Mouse (Mus musculus) macrophage (primary cell): ENCODE measurements around the gene Stk32c. TPM values are rescaled to one million over a fixed set of nuclear protein-coding genes. Genes with fewer than 3 reads are reported as not detected.
A peak's percentile ranks its signal among the peaks of the same experiment; 100 is the strongest.

Experiments
- H3K27ac ChIP-seq: fragments of 350-480 bp; formaldehyde crosslinking; 2 replicates; pipeline ENCODE4 v1.9.0; 2021
- H3K36me3 ChIP-seq: fragments of 350-480 bp; formaldehyde crosslinking; 2 replicates; pipeline ENCODE4 v1.9.0; 2021; ENCODE audit errors: inconsistent target
- H3K4me3 ChIP-seq: fragments of 350-480 bp; formaldehyde crosslinking; 2 replicates; pipeline ENCODE4 v1.9.0; 2021; ENCODE audit errors: inconsistent target
- H3K79me2 ChIP-seq: fragments of 350-480 bp; formaldehyde crosslinking; 2 replicates; pipeline ENCODE4 v1.9.0; 2021; ENCODE audit errors: inconsistent target
- WGBS: methylation state at CpG from one replicate; pipeline ENCODE4 v1.1.7; 2026; ENCODE audit warnings: inconsistent platforms; ENCODE audit not compliant: missing documents; 5-methylcytosine and 5-hydroxymethylcytosine counted together
- polyA plus RNA-seq: library from polyadenylated mRNA; stranded (reverse); fragments of 250-400 nt; gene quantifications from 3 replicates; pipeline ENCODE4 v1.2.4, GENCODE M21; 2018; ENCODE audit warnings: inconsistent platforms

Stk32c gene
- polyA plus RNA-seq, 1 experiment from 2014 or later, result 0.17 TPM

DNA sequence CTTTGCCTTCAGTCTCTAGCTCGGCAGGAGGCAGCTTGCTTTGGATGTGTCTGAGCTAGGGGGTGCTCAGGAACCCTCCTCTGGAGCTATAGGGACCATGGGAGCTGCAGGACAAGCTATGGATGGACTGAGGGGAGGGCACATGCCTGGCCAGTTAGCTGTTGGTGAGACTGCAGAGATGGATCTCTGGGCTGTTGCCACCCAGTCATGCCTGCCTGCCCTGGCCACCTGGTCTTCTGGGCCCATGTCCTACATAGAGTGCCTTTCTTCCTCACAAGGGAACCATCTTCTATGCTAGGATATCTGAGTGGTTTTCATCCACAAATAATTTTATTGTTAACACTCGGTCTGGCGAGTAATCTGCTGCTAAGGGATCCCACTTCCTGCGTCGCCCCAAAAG, 6.4 kb upstream of the Stk32c start:
- H3K36me3 ChIP-seq, result no peaks in the 10 kb centered on the region
- H3K4me3 ChIP-seq, result no peak overlapping the region
- H3K79me2 ChIP-seq, result no peaks in the 10 kb centered on the region
- peak overlapping the region; percentile 95 for H3K27ac ChIP-seq
- WGBS, result 90% methylated on average over 5 of the region's 5 CpGs

DNA sequence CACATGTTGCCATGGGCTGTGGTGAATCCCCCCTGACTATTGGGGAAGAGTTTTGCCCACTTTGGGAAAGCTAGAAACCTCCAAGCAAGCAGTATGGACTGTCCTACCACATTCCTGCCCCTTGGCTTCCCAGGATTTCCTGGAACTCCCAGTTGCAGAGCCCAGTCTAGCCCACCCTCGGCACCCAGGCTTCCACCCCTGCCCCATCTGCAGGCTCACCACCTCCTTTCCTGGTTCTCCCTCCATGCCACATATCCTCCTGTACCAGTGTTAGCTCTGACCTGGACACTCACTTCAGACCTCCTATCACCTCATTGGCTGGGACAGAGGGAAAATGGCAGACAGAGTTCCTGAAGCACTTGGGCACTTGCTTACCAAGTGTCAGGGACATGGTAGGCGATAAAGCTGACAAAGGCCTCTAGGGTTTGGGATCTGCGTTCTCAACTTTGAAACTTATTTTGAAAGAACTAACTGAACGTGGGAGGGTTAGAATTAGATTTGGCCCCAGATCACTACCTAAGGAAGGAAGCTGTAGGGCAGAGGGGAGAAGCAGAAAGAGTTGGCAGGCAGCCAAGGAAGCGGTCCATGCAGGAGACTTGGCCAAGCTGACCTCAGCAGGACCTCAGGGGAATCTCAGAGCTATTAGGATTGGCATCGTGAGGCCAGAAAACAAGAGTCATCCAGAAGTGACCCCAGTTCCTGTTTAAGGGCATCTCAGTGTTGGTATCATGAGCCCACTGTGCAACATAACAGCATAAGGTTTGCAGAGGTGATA, 5.7 kb upstream of the Stk32c start:
- WGBS, result 26% methylated on average over 6 of the region's 6 CpGs
- H3K79me2 ChIP-seq, result no peaks in the 10 kb centered on the region
- no peaks in the 10 kb centered on the region for H3K36me3 ChIP-seq
- peak overlapping the region; percentile 95 for H3K27ac ChIP-seq
- no peak overlapping the region for H3K4me3 ChIP-seq

DNA sequence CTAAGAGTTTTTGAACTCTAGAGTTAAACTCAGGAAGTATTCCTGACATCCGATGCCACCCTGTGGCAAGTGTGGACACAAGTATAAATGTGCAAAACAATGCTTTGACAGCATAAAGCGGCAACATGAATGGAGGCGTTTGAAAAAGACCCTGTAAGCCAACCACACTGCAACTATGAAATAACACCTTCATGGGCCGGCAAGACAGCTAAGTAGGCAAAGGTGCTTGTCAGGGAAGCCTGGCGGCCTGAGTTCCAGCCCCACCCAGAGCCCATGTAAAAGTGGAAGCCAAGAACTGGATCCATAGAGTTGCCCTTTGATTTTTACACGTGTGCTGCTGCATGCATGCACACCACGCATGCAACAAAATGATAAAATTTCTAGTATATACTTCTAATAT, 3.9 kb upstream of the Stk32c start:
- Histone ChIP-seq H3K27ac (no peak overlapping the region), H3K4me3 (no peak overlapping the region), H3K79me2 (no peaks in the 10 kb centered on the region), H3K36me3 (no peaks in the 10 kb centered on the region)
- 92% methylated on average over 7 of the region's 7 CpGs for WGBS

DNA sequence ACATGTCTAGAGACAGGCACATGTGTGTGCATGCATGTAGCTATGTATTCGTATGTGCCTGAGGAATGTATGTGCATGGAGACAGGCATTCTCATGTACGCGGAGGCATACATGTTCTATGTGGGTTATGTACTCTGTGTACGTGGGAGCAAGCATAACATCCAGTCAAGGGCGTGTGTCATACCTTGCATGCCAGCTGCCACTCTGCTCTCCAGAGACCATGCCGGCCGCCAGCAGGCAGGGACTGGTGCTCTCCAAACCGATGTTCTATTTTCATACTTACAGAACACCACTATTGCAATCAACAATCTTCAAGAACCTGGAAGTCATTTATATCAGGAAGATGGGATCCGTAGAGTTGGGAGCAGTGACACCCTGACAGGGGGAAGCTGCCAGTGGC, 3.4 kb upstream of the Stk32c start:
- Histone ChIP-seq H3K36me3 (no peaks in the 10 kb centered on the region), H3K27ac (no peak overlapping the region), H3K4me3 (no peak overlapping the region), H3K79me2 (no peaks in the 10 kb centered on the region)
- WGBS, result 98% methylated on average over 9 of the region's 9 CpGs

DNA sequence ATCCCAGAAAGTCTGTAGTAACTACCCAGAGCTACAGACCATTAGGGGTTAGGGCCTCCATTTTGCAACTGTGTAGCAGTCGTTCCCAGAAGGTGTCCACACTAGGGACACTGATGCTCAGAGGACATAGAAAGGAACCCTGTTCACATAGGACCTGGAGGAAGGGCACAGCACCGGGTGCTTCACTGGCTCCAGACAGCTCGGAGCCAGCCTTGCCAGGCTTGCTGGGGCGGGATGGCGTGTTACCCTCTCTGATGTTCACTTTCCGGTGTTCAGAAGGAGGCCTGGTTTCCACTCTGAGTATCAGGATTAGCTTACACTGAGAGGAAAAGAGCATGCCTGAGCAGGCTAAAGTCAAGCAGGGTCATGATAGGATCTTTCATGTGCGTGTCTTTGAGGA, 2.8 kb upstream of the Stk32c start:
- no peak overlapping the region for H3K27ac ChIP-seq
- no peaks in the 10 kb centered on the region for H3K79me2 ChIP-seq
- H3K4me3 ChIP-seq, result no peak overlapping the region
- no peaks in the 10 kb centered on the region for H3K36me3 ChIP-seq
- WGBS, result 94% methylated on average over 6 of the region's 7 CpGs

DNA sequence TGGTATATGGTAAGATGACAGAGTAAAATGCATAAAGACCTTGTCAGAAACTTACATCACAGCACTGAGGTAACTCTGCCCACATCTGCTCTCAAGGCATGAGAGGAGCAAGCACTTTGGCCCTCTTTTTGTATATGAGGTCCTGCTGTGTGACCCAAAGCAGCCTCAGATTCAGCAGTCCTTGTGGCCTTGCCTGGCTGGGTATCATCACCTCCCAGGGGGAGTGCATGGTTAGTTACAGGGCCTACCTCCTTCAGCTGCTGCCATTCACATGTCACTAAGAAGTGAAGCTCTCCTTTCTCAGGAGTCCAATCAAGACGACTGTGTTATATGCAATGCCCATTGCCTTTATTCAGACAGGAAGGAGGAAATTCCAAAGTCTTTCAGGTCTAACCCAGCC, 2.4 kb upstream of the Stk32c start:
- Histone ChIP-seq H3K27ac (no peak overlapping the region), H3K4me3 (no peak overlapping the region), H3K79me2 (no peaks in the 10 kb centered on the region), H3K36me3 (no peaks in the 10 kb centered on the region)
- 88% methylated on average over 1 of the region's 1 CpGs for WGBS

DNA sequence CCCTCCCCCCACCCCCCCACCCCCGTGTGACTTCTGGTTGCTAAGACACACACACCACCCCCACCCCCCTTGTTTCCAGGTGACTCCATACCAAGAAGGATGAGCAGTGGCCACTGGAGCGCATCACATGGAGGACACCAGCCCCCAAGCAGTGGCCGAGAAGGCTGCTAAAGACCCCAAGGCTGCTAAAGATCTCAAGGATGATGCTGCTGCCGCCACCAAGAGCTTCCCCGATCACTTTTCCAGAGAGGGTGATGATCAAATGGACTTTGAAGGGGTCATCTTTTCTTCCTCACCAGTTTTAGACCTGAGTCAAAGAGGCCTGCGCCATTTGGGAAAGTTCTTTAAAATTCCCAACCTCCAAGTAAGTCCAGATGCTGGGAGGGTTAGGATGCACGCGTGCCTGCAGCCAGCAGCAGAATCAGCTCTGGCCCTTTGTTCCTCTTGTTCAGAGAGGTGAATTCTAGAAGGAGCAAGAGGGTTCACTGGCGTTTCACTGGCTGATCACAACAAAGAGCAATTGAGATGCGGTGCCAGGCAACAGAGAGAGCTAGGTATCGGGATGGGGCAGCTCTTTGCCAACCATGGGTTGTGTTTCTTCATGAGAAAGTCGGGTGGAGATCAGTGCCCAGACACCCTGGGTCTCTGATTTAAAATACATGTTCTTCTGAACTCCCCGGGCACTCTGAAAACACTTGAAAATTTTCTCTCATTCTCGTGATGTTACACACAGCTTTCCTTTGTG, 1.7 kb upstream of the Stk32c start:
- no peak overlapping the region for H3K4me3 ChIP-seq
- WGBS, result 93% methylated on average over 13 of the region's 14 CpGs
- H3K27ac ChIP-seq, result no peak overlapping the region
- no peaks in the 10 kb centered on the region for H3K79me2 ChIP-seq
- no peaks in the 10 kb centered on the region for H3K36me3 ChIP-seq

DNA sequence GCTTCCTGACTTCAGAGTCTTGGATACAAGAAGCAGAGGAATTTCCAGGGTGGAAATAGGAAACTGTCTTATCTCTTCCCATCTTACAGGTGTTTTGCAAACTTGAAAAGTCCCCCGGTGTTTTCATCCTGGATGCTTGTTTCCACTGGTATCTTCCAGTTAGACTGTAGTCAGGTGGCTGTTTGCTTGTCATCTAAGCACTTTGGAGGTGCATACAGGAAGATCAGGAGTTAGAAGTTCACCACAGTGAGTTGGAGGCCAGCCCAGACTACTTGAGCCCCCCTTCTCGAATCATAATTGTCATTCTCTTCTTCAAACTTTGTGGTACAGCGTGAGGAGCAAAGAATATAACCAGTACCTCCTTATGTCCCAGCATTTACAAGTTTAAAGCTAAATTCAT, 1.1 kb upstream of the Stk32c start:
- H3K79me2 ChIP-seq, result no peaks in the 10 kb centered on the region
- no peak overlapping the region for H3K27ac ChIP-seq
- no peaks in the 10 kb centered on the region for H3K36me3 ChIP-seq
- 54% methylated on average over 3 of the region's 3 CpGs for WGBS
- no peak overlapping the region for H3K4me3 ChIP-seq

DNA sequence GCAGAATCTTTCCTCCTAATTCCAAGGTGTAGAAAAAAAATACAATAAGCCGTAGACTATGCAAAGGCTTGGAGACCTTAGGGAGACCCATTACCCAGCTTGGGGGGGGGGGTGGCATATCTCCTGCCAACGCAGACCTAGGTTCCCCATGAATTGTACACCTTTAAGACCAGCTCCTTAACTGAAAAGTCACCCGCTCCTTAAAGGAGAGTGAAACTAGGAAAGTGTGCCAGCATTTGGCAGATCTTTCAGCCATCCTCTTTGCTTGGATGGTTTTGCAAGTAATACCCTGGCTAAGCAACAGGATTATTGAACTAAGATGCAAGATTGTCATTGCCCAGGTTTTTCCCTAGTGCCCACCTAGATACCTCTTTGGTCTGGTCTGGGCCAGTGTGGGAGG, 644 bp upstream of the Stk32c start:
- Histone ChIP-seq H3K27ac (peak overlapping the region; percentile 57), H3K4me3 (peak overlapping the region; percentile 33), H3K36me3 (no peaks in the 10 kb centered on the region), H3K79me2 (no peaks in the 10 kb centered on the region)
- WGBS, result 63% methylated on average over 3 of the region's 3 CpGs

DNA sequence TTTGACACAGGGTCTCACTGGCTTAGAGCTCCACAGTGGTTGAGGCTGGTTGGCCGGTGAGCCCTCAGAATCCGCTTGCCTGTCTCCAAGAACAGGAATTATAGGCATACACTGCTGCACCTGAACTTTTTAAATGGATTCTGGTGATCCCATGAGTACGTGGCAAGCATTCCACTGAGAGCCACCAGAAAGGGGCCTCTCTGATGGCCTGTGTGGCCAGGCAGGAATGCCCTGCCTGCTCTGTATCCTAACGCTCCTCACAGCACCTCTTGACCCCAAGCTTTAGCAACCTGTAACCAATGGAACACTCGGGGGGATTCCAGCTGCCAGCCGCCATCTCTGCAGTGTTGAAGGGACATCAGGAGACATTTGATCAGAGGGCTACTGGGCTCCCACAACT, 1.3 kb downstream of the Stk32c start:
- H3K36me3 ChIP-seq, result no peaks in the 10 kb centered on the region
- no peak overlapping the region for H3K4me3 ChIP-seq
- peak overlapping the region; percentile 89 for H3K27ac ChIP-seq
- 97% methylated on average over 6 of the region's 6 CpGs for WGBS
- H3K79me2 ChIP-seq, result no peaks in the 10 kb centered on the region

DNA sequence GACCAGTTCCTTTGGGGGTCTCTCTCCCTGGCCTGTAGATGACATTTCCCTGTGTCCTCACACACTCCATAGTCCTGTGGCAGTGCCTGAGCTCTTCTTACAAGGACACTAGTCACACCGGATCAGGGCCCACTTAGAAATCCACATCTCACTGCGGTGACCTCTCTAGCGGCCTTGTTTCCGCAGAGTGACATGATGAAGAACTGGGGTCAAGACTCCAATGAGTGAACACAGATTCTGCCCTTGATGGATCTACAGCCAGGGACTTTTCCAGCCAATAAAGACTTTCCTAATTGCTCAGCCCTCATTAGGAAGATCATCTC, 4.4 kb downstream of the Stk32c start:
- Histone ChIP-seq H3K36me3 (no peaks in the 10 kb centered on the region), H3K4me3 (no peak overlapping the region), H3K79me2 (no peaks in the 10 kb centered on the region), H3K27ac (peak overlapping the region; percentile 18)
- 95% methylated on average over 4 of the region's 4 CpGs for WGBS

DNA sequence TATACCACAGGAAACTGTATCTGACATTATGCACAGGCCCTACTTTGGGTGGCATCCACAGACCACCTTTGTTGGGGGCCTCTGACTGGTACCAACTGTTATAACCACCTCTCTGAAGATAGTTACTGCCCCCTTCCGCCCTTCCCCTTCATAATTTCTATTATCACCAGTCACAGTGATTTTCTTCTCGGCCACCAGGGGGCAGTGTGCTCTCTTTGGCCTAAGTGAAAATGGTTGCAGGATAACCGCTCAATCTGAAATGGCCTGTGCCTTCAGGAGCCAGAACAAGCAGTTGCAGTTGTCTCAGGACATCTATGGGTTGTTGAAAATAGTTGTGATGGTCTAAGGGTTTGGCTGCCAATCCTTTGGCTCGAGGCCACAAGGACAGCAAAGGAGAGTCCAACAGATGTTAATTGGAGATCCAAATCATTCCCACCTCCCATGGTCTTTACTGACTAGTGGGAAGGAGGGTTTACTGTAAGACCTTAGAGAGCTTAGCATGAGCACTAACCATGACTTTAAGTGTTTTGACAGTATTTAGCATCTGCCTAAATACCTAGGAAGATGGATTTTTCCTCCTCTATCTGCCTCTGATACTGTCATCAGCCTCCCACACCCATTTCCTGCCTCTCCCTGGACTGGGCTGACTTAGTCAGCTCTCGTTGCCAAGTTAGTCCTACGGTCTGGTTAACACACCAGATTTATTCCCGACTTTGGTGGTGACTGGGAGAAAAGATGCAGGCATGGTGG, 4.9 kb downstream of the Stk32c start:
- Histone ChIP-seq H3K4me3 (no peak overlapping the region), H3K27ac (peak overlapping the region; percentile 18), H3K79me2 (no peaks in the 10 kb centered on the region), H3K36me3 (no peaks in the 10 kb centered on the region)
- 14% methylated on average over 7 of the region's 7 CpGs for WGBS

DNA sequence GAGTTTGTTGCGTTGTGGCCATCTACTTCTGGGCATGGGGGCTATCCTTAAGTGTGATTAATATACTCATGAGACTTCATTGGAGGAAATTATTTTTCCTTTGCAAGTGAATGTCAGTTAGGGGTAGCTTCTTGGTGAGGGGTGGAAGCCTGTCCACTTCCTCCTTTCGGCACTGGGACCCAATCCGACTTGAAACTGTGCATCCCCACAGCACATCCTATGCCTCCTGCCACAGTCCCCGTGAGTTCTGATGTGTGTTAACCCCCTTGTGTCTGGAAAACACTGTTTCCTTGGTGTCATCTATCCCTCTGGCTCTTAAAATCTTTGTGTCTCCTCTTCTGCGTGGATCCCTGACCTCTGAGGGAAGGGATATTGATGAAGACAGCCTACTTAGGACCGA, 11.9 kb downstream of the Stk32c start:
- Histone ChIP-seq H3K79me2 (no peaks in the 10 kb centered on the region), H3K36me3 (no peaks in the 10 kb centered on the region), H3K27ac (no peak overlapping the region), H3K4me3 (no peak overlapping the region)
- WGBS, result 30% methylated on average over 5 of the region's 6 CpGs

DNA sequence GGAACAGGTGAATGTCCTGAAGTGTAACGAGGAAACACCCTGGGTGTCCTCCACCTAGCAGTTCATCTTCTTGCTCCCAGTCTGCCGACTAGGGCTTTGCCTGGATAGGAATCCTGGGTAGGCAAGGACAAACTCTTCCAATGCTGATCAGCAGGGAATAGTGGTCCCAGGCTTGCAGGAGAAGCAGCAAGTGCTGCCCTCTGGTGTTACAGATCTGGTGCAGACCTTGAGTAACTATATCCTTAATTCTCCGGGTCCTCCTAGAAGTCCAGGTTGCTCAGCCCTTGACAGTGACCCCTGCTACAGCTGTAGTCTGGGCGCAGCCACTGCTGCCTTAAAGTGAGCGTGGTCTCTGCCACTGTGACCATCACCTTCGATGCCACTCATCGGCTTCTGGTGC, 13.0 kb downstream of the Stk32c start:
- no peak overlapping the region for H3K27ac ChIP-seq
- no peaks in the 10 kb centered on the region for H3K36me3 ChIP-seq
- no peak overlapping the region for H3K4me3 ChIP-seq
- H3K79me2 ChIP-seq, result no peaks in the 10 kb centered on the region
- 34% methylated on average over 7 of the region's 7 CpGs for WGBS

DNA sequence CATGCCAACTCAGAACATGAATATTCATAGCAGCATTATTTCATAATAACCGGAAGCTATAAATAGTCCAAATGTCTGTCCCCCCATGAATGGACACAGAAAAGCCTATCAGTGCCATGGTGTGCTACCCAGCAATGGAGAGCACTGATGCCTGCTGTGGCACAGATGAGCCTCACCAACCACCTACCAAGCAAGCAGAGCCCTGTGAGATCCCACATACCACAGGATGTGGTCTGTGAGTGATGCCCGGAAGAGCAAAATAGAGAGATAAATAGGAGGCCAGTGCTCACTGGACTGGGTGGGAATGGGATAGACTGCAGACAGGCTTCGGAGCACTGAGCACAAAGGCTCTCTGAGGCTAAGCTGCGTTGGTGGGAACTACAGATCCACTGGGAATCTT, 16.1 kb downstream of the Stk32c start:
- Histone ChIP-seq H3K4me3 (no peak overlapping the region), H3K27ac (no peak overlapping the region), H3K36me3 (no peaks in the 10 kb centered on the region), H3K79me2 (no peaks in the 10 kb centered on the region)
- WGBS, result 23% methylated on average over 4 of the region's 4 CpGs
